Mouse (Mus musculus) stomach, postnatal 0 days (tissue): ENCODE results near the gene Cadps. TPM values are rescaled to one million over a fixed set of nuclear protein-coding genes. Genes with fewer than 3 reads are reported as not detected.

Experiments
- ATAC-seq: fragments of 200-750 bp; cut with Nextera tagmentation; 2 replicates; pipeline ENCODE4 v1.8.0; 2017; ENCODE audit not compliant: low FRiP score, low TSS enrichment
- DNase-seq: peaks from one replicate; pipeline ENCODE4 v3.0.0-alpha.2; 2016; ENCODE audit warnings: low spot score
- H3K27ac ChIP-seq: fragments of 300-500 bp; sonication (generic); replicated peaks from 2 replicates; pipeline ENCODE4 v1.5.1; 2014; ENCODE audit warnings: mild to moderate bottlenecking, control low read depth
- H3K27me3 ChIP-seq: fragments of 300-500 bp; sonication (generic); 2 replicates; pipeline ENCODE4 v1.6.1; 2014; ENCODE audit warnings: low read length; ENCODE audit not compliant: control insufficient read depth, insufficient read depth
- H3K36me3 ChIP-seq: fragments of 300-500 bp; sonication (generic); 2 replicates; pipeline ENCODE4 v1.6.1; 2014; ENCODE audit warnings: low read length, mixed read lengths; ENCODE audit not compliant: control insufficient read depth, insufficient read depth
- H3K4me1 ChIP-seq: fragments of 300-500 bp; sonication (generic); replicated peaks from 2 replicates; pipeline ENCODE4 v1.6.1; 2014; ENCODE audit warnings: antibody characterized with exemption; ENCODE audit not compliant: control insufficient read depth, insufficient read depth
- H3K4me2 ChIP-seq: fragments of 300-500 bp; sonication (generic); replicated peaks from 2 replicates; pipeline ENCODE4 v1.6.1; 2014; ENCODE audit warnings: low read depth, mild to moderate bottlenecking, control low read depth, moderate library complexity
- H3K4me3 ChIP-seq: fragments of 300-500 bp; sonication (generic); 2 replicates; pipeline ENCODE4 v1.5.1; 2014; ENCODE audit warnings: low read depth, low read length, control low read depth
- H3K9ac ChIP-seq: fragments of 300-500 bp; sonication (generic); 2 replicates; pipeline ENCODE4 v1.6.1; 2014; ENCODE audit warnings: mild to moderate bottlenecking, low read length, control low read depth, mixed read lengths
- H3K9me3 ChIP-seq: fragments of 300-500 bp; sonication (generic); 2 replicates; pipeline ENCODE4 v1.6.1; 2016; ENCODE audit warnings: low read length; ENCODE audit not compliant: control insufficient read depth
- CTCF ChIP-seq: IDR thresholded peaks from 2 replicates; pipeline ENCODE4 v1.5.1; 2016; ENCODE audit warnings: antibody characterized with exemption, low read depth, mild to moderate bottlenecking, moderate library complexity
- EP300 ChIP-seq: optimal IDR thresholded peaks from 2 replicates; pipeline ENCODE3; 2016; ENCODE audit warnings: antibody characterized with exemption
- WGBS: fragments of 180-500 bp; shearing (Covaris S2); extraction: QIAGEN DNeasy Blood & Tissue Kit; methylation state at CpG from one replicate; pipeline ENCODE4 v1.1.7; 2014; 5-methylcytosine and 5-hydroxymethylcytosine counted together
- polyA plus RNA-seq: library from polyadenylated mRNA; unstranded; fragments of >200 nt; fragmentation: Nextera tagmentation; extraction: Ambion mirVana; gene quantifications from 2 replicates; pipeline ENCODE4 v1.2.1, GENCODE M21; 2015

The Cadps gene
- polyA plus RNA-seq, 1 experiment from 2014 or later, result 1.5 TPM

DNA sequence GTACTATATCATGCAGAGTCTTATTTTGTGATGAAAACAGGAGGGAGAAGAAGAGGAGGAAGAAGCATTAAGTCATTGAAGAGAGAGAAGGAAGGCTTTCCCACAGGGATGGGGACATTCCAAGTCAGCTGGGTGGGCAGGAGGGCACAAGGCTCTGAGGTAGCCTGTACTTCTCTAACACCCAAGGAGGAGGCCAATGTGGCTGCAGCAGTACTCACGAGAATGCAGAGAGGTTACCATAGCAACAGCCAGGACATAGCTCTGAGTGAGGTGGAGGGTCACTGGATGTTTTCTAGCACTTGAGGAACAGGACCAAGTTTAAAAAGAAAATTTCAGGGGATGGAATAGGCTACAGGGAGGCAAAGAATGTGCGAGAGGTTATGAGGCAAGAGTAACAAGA is 281.1 kb downstream of the Cadps start:
- no peak for DNase-seq
- H3K9me3 ChIP-seq, result no peaks in the 10 kb centered on the region

DNA sequence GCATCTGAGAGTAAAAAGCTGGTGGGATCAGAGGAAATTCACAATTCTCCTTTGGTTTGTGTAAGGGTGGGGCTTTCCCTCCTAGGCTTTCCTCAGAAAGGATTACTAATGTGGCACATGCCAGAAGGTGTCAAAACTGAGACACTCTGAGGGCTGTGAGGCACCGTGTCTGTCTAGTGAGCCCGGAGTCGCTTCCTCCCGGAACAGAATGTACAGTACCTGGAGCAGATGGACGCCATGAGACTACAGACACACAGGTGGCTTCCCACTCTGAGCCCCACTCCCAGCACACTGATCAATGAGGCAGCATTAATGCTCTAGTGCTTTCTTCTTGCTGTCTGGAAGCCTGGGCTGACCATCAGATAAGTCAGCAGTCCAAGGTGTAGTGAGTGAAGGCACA is 283.8 kb downstream of the Cadps start:
- TF ChIP-seq EP300 (no peak), CTCF (no peak)
- Histone ChIP-seq H3K27me3 (no peaks in the 10 kb centered on the region), H3K36me3 (no peaks in the 10 kb centered on the region), H3K4me2 (no peak overlapping the region), H3K4me1 (no peaks in the 10 kb centered on the region), H3K9me3 (no peaks in the 10 kb centered on the region), H3K9ac (no peak overlapping the region), H3K27ac (no peak overlapping the region), H3K4me3 (no peak overlapping the region)
- 87% methylated on average over 5 of the region's 5 CpGs for WGBS
- DNase-seq, result no peak
- no peak for ATAC-seq

More for the DNA sequence above, 281.1 kb downstream of the Cadps start:
- no peaks in the 10 kb centered on the region for H3K27me3 ChIP-seq
- no peak overlapping the region for H3K27ac ChIP-seq
- H3K4me3 ChIP-seq, result no peak overlapping the region
- no peak overlapping the region for H3K9ac ChIP-seq
- WGBS, result 47% methylated on average over 2 of the region's 2 CpGs
- no peak overlapping the region for H3K4me2 ChIP-seq
- TF ChIP-seq EP300, result no peak
- H3K36me3 ChIP-seq, result no peaks in the 10 kb centered on the region
- ATAC-seq, result no peak
- H3K4me1 ChIP-seq, result no peaks in the 10 kb centered on the region

DNA sequence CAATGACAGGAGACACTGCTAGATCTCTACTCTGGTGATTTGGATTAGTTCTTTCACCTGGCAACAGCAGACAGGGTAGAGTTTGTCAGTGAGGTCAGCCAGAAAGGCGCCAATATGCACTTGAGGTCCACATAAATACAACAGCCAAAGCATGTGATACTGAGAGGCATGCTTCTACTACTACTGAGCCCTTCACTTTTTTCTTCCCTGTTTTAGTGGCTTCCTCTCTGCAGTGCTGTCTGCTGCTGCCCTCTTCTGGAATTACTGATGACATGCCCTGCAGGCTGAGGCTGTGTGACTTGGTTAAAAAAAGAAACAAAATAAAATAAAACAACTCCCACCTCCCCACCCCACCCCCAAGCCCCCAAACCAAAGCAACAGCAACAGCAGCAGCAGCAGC is 291.8 kb downstream of the Cadps start:
- Histone ChIP-seq H3K4me1 (no peaks in the 10 kb centered on the region), H3K27ac (no peak overlapping the region), H3K9me3 (no peaks in the 10 kb centered on the region), H3K4me3 (no peak overlapping the region), H3K9ac (no peak overlapping the region), H3K27me3 (no peaks in the 10 kb centered on the region), H3K36me3 (no peaks in the 10 kb centered on the region), H3K4me2 (no peak overlapping the region)
- TF ChIP-seq CTCF (peak; percentile 84), EP300 (no peak)
- DNase-seq (peak; percentile 27), ATAC-seq (no peak)
- 35% methylated on average over 1 of the region's 1 CpGs for WGBS

DNA sequence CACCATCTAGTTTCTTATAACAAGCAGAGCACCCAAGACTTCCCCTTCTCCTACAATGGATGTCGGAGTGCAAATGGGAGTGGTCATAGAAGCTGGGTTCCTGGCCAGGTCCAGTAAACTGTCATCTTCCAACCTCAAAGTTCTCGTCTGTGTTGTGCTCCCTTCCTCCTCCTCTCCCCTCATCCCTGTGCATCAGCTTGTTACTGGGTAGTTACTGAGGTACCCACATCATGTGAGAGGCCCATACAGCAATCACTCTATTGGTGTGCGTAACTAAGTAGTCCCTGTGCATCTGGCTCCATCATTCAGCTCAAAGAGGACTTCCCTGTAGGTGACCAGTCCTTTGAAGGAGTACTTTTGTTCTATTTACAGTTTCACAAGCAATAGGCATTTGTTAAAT is 292.3 kb downstream of the Cadps start:
- Histone ChIP-seq H3K9me3 (no peaks in the 10 kb centered on the region), H3K4me3 (no peak overlapping the region), H3K4me2 (no peak overlapping the region), H3K9ac (no peak overlapping the region), H3K27me3 (no peaks in the 10 kb centered on the region), H3K4me1 (no peaks in the 10 kb centered on the region), H3K36me3 (no peaks in the 10 kb centered on the region), H3K27ac (no peak overlapping the region)
- DNase-seq, result no peak
- TF ChIP-seq EP300 (no peak), CTCF (no peak)
- 64% methylated on average over 3 of the region's 3 CpGs for WGBS
- ATAC-seq, result no peak

DNA sequence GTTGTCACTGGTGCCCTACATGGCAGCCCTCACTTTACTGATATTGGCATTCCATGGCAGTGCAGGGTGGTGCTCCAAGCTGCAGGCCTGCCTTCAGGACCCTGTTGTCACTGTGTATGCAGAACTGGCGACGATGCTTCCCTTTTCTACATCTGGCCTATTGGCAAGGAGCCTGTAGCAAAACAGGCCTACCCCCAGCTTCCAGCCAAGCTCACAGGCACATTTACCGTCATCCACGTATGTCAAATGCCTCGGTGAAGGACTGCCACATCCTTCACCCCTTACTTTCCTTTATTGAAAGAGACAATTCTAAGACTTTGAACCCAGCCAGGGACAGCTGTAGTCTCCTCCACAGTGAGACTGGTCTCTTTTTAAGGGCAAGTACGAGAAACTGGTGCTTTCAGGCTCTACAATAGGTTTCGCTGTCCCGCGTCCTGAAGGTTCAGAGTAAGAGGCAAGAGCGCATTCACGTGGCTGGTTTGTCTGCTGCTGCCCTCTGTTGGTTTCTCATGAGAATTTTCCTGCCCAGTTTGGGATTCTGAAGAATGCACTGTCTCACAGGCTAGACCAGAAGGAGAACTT is 292.8 kb downstream of the Cadps start:
- no peak for TF ChIP-seq EP300
- TF ChIP-seq CTCF, result peak; percentile 86
- 9% methylated on average over 11 of the region's 11 CpGs for whole genome bisulfite sequencing

DNA sequence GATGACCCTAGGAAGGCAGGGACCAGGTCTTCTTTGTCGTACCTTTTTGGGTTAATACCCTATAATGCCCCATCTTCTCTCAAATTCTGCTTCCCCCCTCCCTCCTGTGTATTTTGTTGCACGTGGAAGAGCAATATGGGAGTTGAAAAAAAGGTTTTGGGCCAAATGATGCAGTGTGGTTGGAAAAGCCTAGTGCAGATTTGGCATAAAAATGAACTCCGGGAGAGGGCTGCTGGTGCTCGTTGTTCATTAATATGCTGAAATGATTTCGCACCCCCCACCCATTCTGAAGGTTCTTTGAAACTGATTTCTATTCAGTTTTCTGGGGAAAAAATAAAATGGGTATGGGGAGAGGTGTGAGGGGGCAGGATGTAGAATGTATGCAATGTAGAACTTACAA is 295.6 kb downstream of the Cadps start:
- DNase-seq, result no peak

More for the DNA sequence above, 292.8 kb downstream of the Cadps start:
- Histone ChIP-seq H3K9ac (no peak overlapping the region), H3K4me1 (no peaks in the 10 kb centered on the region), H3K36me3 (no peaks in the 10 kb centered on the region), H3K9me3 (no peaks in the 10 kb centered on the region), H3K27me3 (no peaks in the 10 kb centered on the region), H3K4me3 (no peak overlapping the region), H3K4me2 (no peak overlapping the region), H3K27ac (no peak overlapping the region)
- 0 out of 2 replicates have a peak, but pooled peaks have one; percentile 26 for ATAC-seq
- peak; percentile 67 for DNase-seq

More for the DNA sequence above, 295.6 kb downstream of the Cadps start:
- ATAC-seq, result no peak
- WGBS, result 75% methylated on average over 5 of the region's 5 CpGs
- no peaks in the 10 kb centered on the region for H3K4me1 ChIP-seq
- no peaks in the 10 kb centered on the region for H3K9me3 ChIP-seq
- H3K27ac ChIP-seq, result no peak overlapping the region
- H3K36me3 ChIP-seq, result no peaks in the 10 kb centered on the region
- no peak for TF ChIP-seq EP300
- TF ChIP-seq CTCF, result no peak
- H3K4me3 ChIP-seq, result no peak overlapping the region
- H3K27me3 ChIP-seq, result no peaks in the 10 kb centered on the region
- no peak overlapping the region for H3K9ac ChIP-seq
- no peak overlapping the region for H3K4me2 ChIP-seq
